Mouse (Mus musculus) CH12.LX (cell line): ENCODE results near the gene Nup188.

Experiments
- CTCF ChIP-seq, 2 experiments: IDR thresholded peaks in 1 of 2; conservative IDR thresholded peaks in 1 of 2; 2 replicates each; pipeline ENCODE4 v1.5.1; 2011 to 2012; ENCODE audit warnings: low read depth in 2 of 2, low read length in 2 of 2, improper control_type of control experiment in 1 of 2, inconsistent platforms in 1 of 2, mild to moderate bottlenecking in 1 of 2, moderate library complexity in 1 of 2
- E2F4 ChIP-seq: IDR thresholded peaks from 2 replicates; pipeline ENCODE4 v1.6.1; 2011; ENCODE audit warnings: low read depth, low read length, improper control_type of control experiment; ENCODE audit not compliant: insufficient replicate concordance
- EP300 ChIP-seq: IDR thresholded peaks from 2 replicates; pipeline ENCODE4 v1.6.1; 2011; ENCODE audit warnings: low read length, improper control_type of control experiment
- HCFC1 ChIP-seq: IDR thresholded peaks from 2 replicates; pipeline ENCODE4 v1.6.1; 2012; ENCODE audit warnings: low read depth, mild to moderate bottlenecking, inconsistent platforms, low read length, improper control_type of control experiment
- MAX ChIP-seq: IDR thresholded peaks from 2 replicates; pipeline ENCODE4 v1.6.1; 2011; ENCODE audit warnings: low read length, improper control_type of control experiment
- MEF2A ChIP-seq: IDR thresholded peaks from 2 replicates; pipeline ENCODE4 v1.6.1; 2014; ENCODE audit warnings: low read depth, mild to moderate bottlenecking, inconsistent platforms, low read length, improper control_type of control experiment, borderline replicate concordance
- MXI1 ChIP-seq: IDR thresholded peaks from 2 replicates; pipeline ENCODE4 v1.6.1; 2011; ENCODE audit warnings: mild to moderate bottlenecking, low read depth, low read length, improper control_type of control experiment
- MYC ChIP-seq: IDR thresholded peaks from 2 replicates; pipeline ENCODE4 v1.6.1; 2011; ENCODE audit warnings: low read depth, mild to moderate bottlenecking, improper control_type of control experiment, low read length
- NRF1 ChIP-seq: IDR thresholded peaks from 2 replicates; pipeline ENCODE4 v1.6.1; 2014; ENCODE audit warnings: low read depth, mild to moderate bottlenecking, inconsistent platforms, low read length, improper control_type of control experiment, moderate library complexity
- POLR2A ChIP-seq: IDR thresholded peaks from 2 replicates; pipeline ENCODE4 v1.6.1; 2011; ENCODE audit warnings: low read depth, mild to moderate bottlenecking, improper control_type of control experiment, low read length
- USF1 ChIP-seq: IDR thresholded peaks from 2 replicates; pipeline ENCODE4 v1.6.1; 2014; ENCODE audit warnings: low read depth, mild to moderate bottlenecking, inconsistent platforms, low read length, improper control_type of control experiment
- ZC3H11A ChIP-seq: IDR thresholded peaks from 2 replicates; pipeline ENCODE4 v1.6.1; 2012; ENCODE audit warnings: low read depth, mild to moderate bottlenecking, inconsistent platforms, low read length, improper control_type of control experiment
- ZKSCAN1 ChIP-seq: IDR thresholded peaks from 2 replicates; pipeline ENCODE4 v1.6.1; 2012; ENCODE audit warnings: low read depth, inconsistent platforms, low read length, improper control_type of control experiment, borderline replicate concordance
- ZNF384 ChIP-seq: IDR thresholded peaks from 2 replicates; pipeline ENCODE4 v1.6.1; 2012; ENCODE audit warnings: low read depth, low read length, improper control_type of control experiment, inconsistent platforms

- TF ChIP-seq CTCF (conservative IDR thresholded peaks at IDR 0.05 in 1 of 2, IDR thresholded peaks at IDR 0.05 in 1 of 2; ENCODE audit: low read depth in 2 of 2, low read length in 2 of 2) (no peak), POLR2A (no peak), ZKSCAN1 (no peak), MXI1 (no peak), ZNF384 (no peak), USF1 (no peak), MYC (no peak), MEF2A (no peak), MAX (no peak), NRF1 (no peak), E2F4 (no peak), EP300 (no peak), ZC3H11A (no peak), HCFC1 (no peak)
These were observed 13.8 kb downstream of the Nup188 start for GRCm38 (mm10) chr2:30299966-30300365.
